Mouse (Mus musculus) kidney, adult 11 months (tissue): Measurements from ENCODE around the gene Gm9611.
"Not testable (repeated sequence)": the region's sequence is repeated elsewhere in the genome, so short reads cannot be mapped to it uniquely, and the experiment has no call there.

ENCODE experiments used
- DNase-seq: peaks from one replicate; pipeline ENCODE4 v3.0.0; 2022

Gm9611 gene

GRCm38 (mm10) chr14:42297258-42297657 lies at the start of gene Gm9611:
TSS of gene Gm9611 (minus strand) at chr14:42297358.
- DNase-seq = not testable (repeated sequence)

GRCm38 (mm10) chr14:42309910-42310309 lies 12.8 kb upstream of the Gm9611 start, which contains the start of gene Gm7995:
TSS of gene Gm7995 (plus strand) at chr14:42310210.
- not testable (repeated sequence) for DNase-seq

- DNase-seq = not testable (repeated sequence)
Measured at GRCm38 (mm10) chr14:42259948-42260347, 37.2 kb downstream of the Gm9611 start, which contains the start of gene Gm17026. TSS of gene Gm17026 (minus strand) at chr14:42260048.
